Mouse (Mus musculus): Measurements from ENCODE around the gene Skor1. TPM values are rescaled to one million over a fixed set of nuclear protein-coding genes. Genes with fewer than 3 reads are reported as not detected.

The Skor1 gene
- polyA plus RNA-seq, 1 experiment = 0.02 TPM

GRCm38 (mm10) chr9:63099876-63100275 is 48.9 kb downstream of the Skor1 start:
- no peak overlapping the region for H3K4me3 ChIP-seq (replicated peaks; ENCODE audit: extremely low read depth, low read depth, low read length)
- DNase-seq = no peak
- TF ChIP-seq CTCF (IDR thresholded peaks at IDR 0.05; ENCODE audit: insufficient read depth, low read length) (no peak), POLR2A (IDR thresholded peaks at IDR 0.05; ENCODE audit: borderline replicate concordance, extremely low read depth, low read depth, low read length) (no peak)
- peaks cover 8% of the 10 kb centered on the region for H3K4me1 ChIP-seq (ENCODE audit: control insufficient read depth, insufficient read depth, low read length)

GRCm38 (mm10) chr9:63099344-63099743 is 49.4 kb downstream of the Skor1 start:
- 83% methylated on average over 4 of the region's 4 CpGs for WGBS
- TF ChIP-seq CTCF (IDR thresholded peaks at IDR 0.05; ENCODE audit: insufficient read depth, low read length) = no peak
- TF ChIP-seq POLR2A (IDR thresholded peaks at IDR 0.05; ENCODE audit: borderline replicate concordance, extremely low read depth, low read depth, low read length) = no peak
- DNase-seq = no peak
- H3K4me3 ChIP-seq (replicated peaks; ENCODE audit: extremely low read depth, low read depth, low read length) = no peak overlapping the region
- peaks cover 8% of the 10 kb centered on the region for H3K4me1 ChIP-seq (ENCODE audit: control insufficient read depth, insufficient read depth, low read length)

GRCm38 (mm10) chr9:63098887-63099286 is 49.9 kb downstream of the Skor1 start:
- 71% methylated on average over 4 of the region's 4 CpGs for WGBS
- Histone ChIP-seq H3K4me3 (replicated peaks; ENCODE audit: extremely low read depth, low read depth, low read length) (no peak overlapping the region), H3K4me1 (ENCODE audit: control insufficient read depth, insufficient read depth, low read length) (peaks cover 8% of the 10 kb centered on the region)
- TF ChIP-seq CTCF (IDR thresholded peaks at IDR 0.05; ENCODE audit: insufficient read depth, low read length) (no peak), POLR2A (IDR thresholded peaks at IDR 0.05; ENCODE audit: borderline replicate concordance, extremely low read depth, low read depth, low read length) (no peak)
- DNase-seq = no peak

GRCm38 (mm10) chr9:63097204-63097603 is 51.6 kb downstream of the Skor1 start:
- Histone ChIP-seq H3K4me3 (replicated peaks; ENCODE audit: extremely low read depth, low read depth, low read length) (no peak overlapping the region), H3K4me1 (ENCODE audit: control insufficient read depth, insufficient read depth, low read length) (peaks cover 12% of the 10 kb centered on the region)
- no peak for DNase-seq
- TF ChIP-seq POLR2A (IDR thresholded peaks at IDR 0.05; ENCODE audit: borderline replicate concordance, extremely low read depth, low read depth, low read length) (no peak), CTCF (IDR thresholded peaks at IDR 0.05; ENCODE audit: insufficient read depth, low read length) (no peak)
- WGBS = 67% methylated on average over 1 of the region's 1 CpGs

GRCm38 (mm10) chr9:63094030-63094429 is 54.7 kb downstream of the Skor1 start:
- DNase-seq = no peak

GRCm38 (mm10) chr9:63092567-63092966 is 56.2 kb downstream of the Skor1 start:
- DNase-seq = no peak
- Histone ChIP-seq H3K4me3 (replicated peaks; ENCODE audit: extremely low read depth, low read depth, low read length) (peak overlapping the region; percentile 91), H3K4me1 (ENCODE audit: control insufficient read depth, insufficient read depth, low read length) (peaks cover 12% of the 10 kb centered on the region)
- 24% methylated on average over 6 of the region's 6 CpGs for whole genome bisulfite sequencing
- TF ChIP-seq POLR2A (IDR thresholded peaks at IDR 0.05; ENCODE audit: borderline replicate concordance, extremely low read depth, low read depth, low read length) = no peak
- no peak for TF ChIP-seq CTCF (IDR thresholded peaks at IDR 0.05; ENCODE audit: insufficient read depth, low read length)

More at GRCm38 (mm10) chr9:63094030-63094429, 54.7 kb downstream of the Skor1 start:
- TF ChIP-seq POLR2A (IDR thresholded peaks at IDR 0.05; ENCODE audit: borderline replicate concordance, extremely low read depth, low read depth, low read length) (no peak), CTCF (IDR thresholded peaks at IDR 0.05; ENCODE audit: insufficient read depth, low read length) (no peak)
- peaks cover 14% of the 10 kb centered on the region for H3K4me1 ChIP-seq (ENCODE audit: control insufficient read depth, insufficient read depth, low read length)
- WGBS = 66% methylated on average over 1 of the region's 1 CpGs
- no peak overlapping the region for H3K4me3 ChIP-seq (replicated peaks; ENCODE audit: extremely low read depth, low read depth, low read length)

GRCm38 (mm10) chr9:63091971-63092528 is 56.7 kb downstream of the Skor1 start:
- WGBS = 1% methylated on average over 13 of the region's 13 CpGs
- peak; percentile 71 for DNase-seq
- H3K4me3 ChIP-seq (replicated peaks; ENCODE audit: extremely low read depth, low read depth, low read length) = peak overlapping the region; percentile 91
- peaks cover 12% of the 10 kb centered on the region for H3K4me1 ChIP-seq (ENCODE audit: control insufficient read depth, insufficient read depth, low read length)
- TF ChIP-seq CTCF (IDR thresholded peaks at IDR 0.05; ENCODE audit: insufficient read depth, low read length) (no peak), POLR2A (IDR thresholded peaks at IDR 0.05; ENCODE audit: borderline replicate concordance, extremely low read depth, low read depth, low read length) (peak; percentile 52; the same call in 1 of the 2 replicates)

- Histone ChIP-seq H3K4me3 (replicated peaks; ENCODE audit: extremely low read depth, low read depth, low read length) (peak overlapping the region; percentile 91), H3K4me1 (ENCODE audit: control insufficient read depth, insufficient read depth, low read length) (peaks cover 12% of the 10 kb centered on the region)
- TF ChIP-seq CTCF (IDR thresholded peaks at IDR 0.05; ENCODE audit: insufficient read depth, low read length) (no peak), POLR2A (IDR thresholded peaks at IDR 0.05; ENCODE audit: borderline replicate concordance, extremely low read depth, low read depth, low read length) (no peak)
- peak; percentile 71 for DNase-seq
- 25% methylated on average over 23 of the region's 23 CpGs for WGBS
Observed at GRCm38 (mm10) chr9:63091101-63091921, 57.5 kb downstream of the Skor1 start.

GRCm38 (mm10) chr9:63089141-63089540 is 59.6 kb downstream of the Skor1 start:
- H3K4me3 ChIP-seq (replicated peaks; ENCODE audit: extremely low read depth, low read depth, low read length) = no peak overlapping the region
- DNase-seq = no peak
- H3K4me1 ChIP-seq (ENCODE audit: control insufficient read depth, insufficient read depth, low read length) = peaks cover 12% of the 10 kb centered on the region
- TF ChIP-seq POLR2A (IDR thresholded peaks at IDR 0.05; ENCODE audit: borderline replicate concordance, extremely low read depth, low read depth, low read length) (no peak), CTCF (IDR thresholded peaks at IDR 0.05; ENCODE audit: insufficient read depth, low read length) (no peak)
- 93% methylated on average over 4 of the region's 4 CpGs for WGBS

Other genes starting within 250 kb of the Skor1 start
- 25.4 and 36.5 TPM in 2 replicates for gene Pias1, start 161.0 kb downstream of the Skor1 start, polyA plus RNA-seq (2012; rRNA removed)
- gene Map2k5, start 228.9 kb upstream of the Skor1 start, polyA plus RNA-seq (2012; rRNA removed) = 38.0 and 45.8 TPM in 2 replicates